Mouse (Mus musculus): ENCODE data around the gene Gbp6. TPM values are rescaled to one million over a fixed set of nuclear protein-coding genes. Genes with fewer than 3 reads are reported as not detected.

Gbp6 gene
- polyA plus RNA-seq (2012; rRNA removed), result 0.35 and 0.37 TPM in 2 replicates

DNA sequence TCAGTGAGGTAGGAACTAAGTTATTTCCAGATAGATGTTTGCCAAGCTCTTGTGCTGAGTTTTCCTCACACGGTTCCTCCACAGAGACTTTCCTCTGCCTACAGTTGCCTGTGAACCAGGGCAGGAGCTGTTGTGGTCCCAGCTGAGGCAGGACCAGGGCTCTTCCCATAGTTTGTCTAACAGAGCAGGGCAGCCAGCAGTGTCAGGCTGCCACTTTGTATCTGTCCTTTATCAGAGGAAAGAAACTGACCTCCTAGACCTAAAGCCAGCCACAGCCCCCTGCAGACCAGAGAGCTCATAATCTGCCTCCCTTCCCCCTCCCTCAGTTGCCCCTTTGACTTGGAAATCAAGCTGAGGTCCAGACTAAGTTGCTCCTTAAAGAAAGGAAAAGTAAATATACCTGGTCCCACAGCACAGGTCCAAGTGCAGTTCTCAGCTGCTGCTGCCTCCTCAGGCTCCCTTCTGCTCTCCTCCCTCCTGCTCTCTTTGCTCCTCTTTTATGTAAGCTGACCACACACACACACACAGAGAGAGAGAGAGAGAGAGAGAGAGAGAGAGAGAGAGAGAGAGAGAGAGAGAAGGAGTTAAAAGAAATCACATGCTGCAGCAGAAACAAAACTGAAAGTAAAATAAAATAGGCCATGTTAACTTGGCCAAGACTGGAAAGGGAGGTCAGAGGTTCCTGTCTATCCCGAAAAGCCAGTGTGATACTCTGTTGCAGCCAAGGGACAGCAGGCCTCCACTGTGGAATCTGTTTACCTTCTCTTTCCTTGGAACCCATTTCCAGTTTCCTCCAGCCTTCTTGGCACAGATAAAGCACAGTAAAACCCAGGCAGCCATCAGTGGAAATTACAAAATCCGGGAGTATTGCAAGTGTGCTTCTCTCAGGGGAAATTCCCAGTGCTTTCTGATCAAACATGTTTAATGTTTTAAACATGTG is at the start of gene Gbp6, which contains the start of gene Gm43302:
Gene Gbp6 (minus strand): TSS at position 473 of the 940 bp plus-strand sequence.
Gene Gm43302 (minus strand): TSS at position 470 of the 940 bp plus-strand sequence.

DNA sequence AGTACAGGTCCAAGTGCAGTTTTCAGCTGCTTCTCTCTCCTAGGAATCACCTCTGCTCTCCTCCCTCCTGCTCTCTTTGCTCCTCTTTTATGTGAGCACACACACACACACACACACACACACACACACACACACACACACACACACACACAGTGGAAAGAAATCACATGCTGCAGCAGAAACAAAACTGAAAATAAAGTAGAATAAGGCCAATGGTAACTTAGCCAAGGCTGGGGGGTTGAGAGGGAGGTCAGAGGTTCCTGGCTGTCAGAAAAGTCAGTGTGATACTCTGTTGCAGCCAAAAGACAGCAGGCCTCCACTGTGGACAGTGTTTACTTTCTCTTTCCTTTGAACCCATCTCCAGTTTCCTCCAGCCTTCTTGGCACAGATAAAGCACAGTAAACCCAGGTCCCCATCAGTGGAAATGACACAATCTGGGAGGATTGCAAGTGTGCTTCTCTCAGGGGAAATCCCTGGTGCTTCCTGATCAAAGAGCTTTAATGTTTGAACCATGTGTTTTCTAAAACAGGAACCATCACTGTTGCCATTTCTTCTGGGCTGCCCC is 53.9 kb downstream of the Gbp6 start, which contains the start of gene Gbp10:
Gene Gbp10 (minus strand): TSS at position 51 of the 565 bp plus-strand sequence.

Other genes with a start within 250 kb of the Gbp6 start
- 1.1 and 1.2 TPM in 2 replicates for gene Gbp9, start 154.2 kb downstream of the Gbp6 start, polyA plus RNA-seq (2012; rRNA removed)
- gene Gbp8, start 154.2 kb downstream of the Gbp6 start, polyA plus RNA-seq (2012; rRNA removed), result 0.62 and 0.70 TPM in 2 replicates
- gene Gbp4, start 154.1 kb downstream of the Gbp6 start, polyA plus RNA-seq (2012; rRNA removed), result 0.32 and 0.38 TPM in 2 replicates
- 0.22 TPM in 1 of 2 replicates, not detected in the other for gene Gbp10, start 54.2 kb downstream of the Gbp6 start, polyA plus RNA-seq (2012; rRNA removed)
- gene Gm43302, start within 50 bp of the Gbp6 start, polyA plus RNA-seq (2012; rRNA removed), result 0.06 and 0.10 TPM in 2 replicates
- gene Lrrc8b, start 122.1 kb upstream of the Gbp6 start, polyA plus RNA-seq (2012; rRNA removed), result 7.6 and 10.3 TPM in 2 replicates
- 7.9 and 9.7 TPM in 2 replicates for gene Lrrc8c, start 225.7 kb upstream of the Gbp6 start, polyA plus RNA-seq (2012; rRNA removed)